Mouse (Mus musculus): ENCODE measurements around the gene Ankrd45. TPM values are rescaled to one million over a fixed set of nuclear protein-coding genes. Genes with fewer than 3 reads are reported as not detected.
"Not testable (repeated sequence)": the region's sequence is repeated elsewhere in the genome, so short reads cannot be mapped to it uniquely, and the experiment has no call there.

The Ankrd45 gene
- total RNA-seq, 2 experiments from 2014 or later = not detected

GRCm38 (mm10) chr1:161183677-161184076 lies 41.2 kb downstream of the Ankrd45 start:
- no peak for DNase-seq (ENCODE audit: low spot score in 2 of 2)

GRCm38 (mm10) chr1:161185431-161185830 lies 42.9 kb downstream of the Ankrd45 start:
- no peak for DNase-seq (ENCODE audit: low spot score in 2 of 2)

GRCm38 (mm10) chr1:161190253-161190910 lies 47.9 kb downstream of the Ankrd45 start:
- no peak for DNase-seq (ENCODE audit: low spot score in 2 of 2)

- peak; percentile 50 to 78 for DNase-seq (ENCODE audit: low spot score in 2 of 2)
These were observed 53.3 kb downstream of the Ankrd45 start for GRCm38 (mm10) chr1:161195541-161196351.

GRCm38 (mm10) chr1:161196364-161196763 lies 53.9 kb downstream of the Ankrd45 start:
- not testable (repeated sequence) for DNase-seq (ENCODE audit: low spot score in 2 of 2)

- no peak for DNase-seq (ENCODE audit: low spot score in 2 of 2)
These were observed 57.4 kb downstream of the Ankrd45 start for GRCm38 (mm10) chr1:161199856-161200255.

GRCm38 (mm10) chr1:161214465-161214864 lies 72.0 kb downstream of the Ankrd45 start:
- no peak for DNase-seq (ENCODE audit: low spot score in 2 of 2)

- DNase-seq (ENCODE audit: low spot score in 2 of 2) = no peak
These were observed 77.3 kb downstream of the Ankrd45 start for GRCm38 (mm10) chr1:161219816-161220215.

Other genes starting within 250 kb of the Ankrd45 start
- gene Rc3h1, start 236.3 kb upstream of the Ankrd45 start, total RNA-seq (2021) = 10 to 100 TPM; 33.1 to 36.9 TPM
- gene Serpinc1, start 164.1 kb upstream of the Ankrd45 start, total RNA-seq (2021) = 1 to 10 TPM; 1.2 to 3.9 TPM
- gene Zbtb37, start 107.8 kb upstream of the Ankrd45 start, total RNA-seq (2021) = 10 to 100 TPM; 14.2 to 15.6 TPM
- gene Dars2, start 72.0 kb upstream of the Ankrd45 start, total RNA-seq (2021) = 10 to 100 TPM; 13.9 to 15.3 TPM
- 1 to 10 TPM; 4.9 to 5.2 TPM for gene Cenpl, start 72.0 kb upstream of the Ankrd45 start, total RNA-seq (2021)
- 10 to 100 TPM; 15.4 to 18.9 TPM for gene Klhl20, start 11.2 kb upstream of the Ankrd45 start, total RNA-seq (2021)
- gene Tex50, start 16.6 kb downstream of the Ankrd45 start, total RNA-seq (2021) = not detected
- gene Prdx6, start 108.5 kb downstream of the Ankrd45 start, total RNA-seq (2021) = 10 to 100 TPM; 75.6 to 81.5 TPM

Data from gastrocnemius, postnatal 4 days (tissue).